Mouse (Mus musculus): ENCODE data around the gene Tmem221.

Tmem221 gene

GRCm38 (mm10) chr8:71577856-71578387 is 19.3 kb upstream of the Tmem221 start:
- no peak for DNase-seq (ENCODE audit: low spot score)

DNA sequence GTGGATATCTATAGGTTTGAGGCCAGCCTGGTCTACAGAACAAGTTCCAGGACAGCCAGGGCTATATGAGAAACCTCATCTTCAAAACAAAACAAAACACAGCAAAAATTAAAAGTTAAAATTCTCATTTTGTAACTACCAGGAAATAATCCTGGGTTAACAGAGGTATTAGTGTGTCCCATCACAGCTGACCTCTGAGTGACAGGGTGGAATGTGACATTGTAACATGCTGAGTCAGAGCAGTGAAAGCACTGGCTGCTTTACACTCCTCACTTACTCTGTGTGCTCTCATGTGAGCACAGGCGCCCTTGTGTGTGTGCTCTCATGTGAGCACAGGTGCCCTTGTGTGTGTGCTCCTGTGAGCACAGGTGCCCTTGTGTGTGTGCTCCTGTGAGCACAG is 16.3 kb upstream of the Tmem221 start:
- no peak for DNase-seq (ENCODE audit: low spot score)

GRCm38 (mm10) chr8:71574426-71574825 is 15.8 kb upstream of the Tmem221 start:
- DNase-seq (ENCODE audit: low spot score), result no peak

GRCm38 (mm10) chr8:71572847-71573633 is 14.4 kb upstream of the Tmem221 start:
- DNase-seq (ENCODE audit: low spot score), result no peak

DNA sequence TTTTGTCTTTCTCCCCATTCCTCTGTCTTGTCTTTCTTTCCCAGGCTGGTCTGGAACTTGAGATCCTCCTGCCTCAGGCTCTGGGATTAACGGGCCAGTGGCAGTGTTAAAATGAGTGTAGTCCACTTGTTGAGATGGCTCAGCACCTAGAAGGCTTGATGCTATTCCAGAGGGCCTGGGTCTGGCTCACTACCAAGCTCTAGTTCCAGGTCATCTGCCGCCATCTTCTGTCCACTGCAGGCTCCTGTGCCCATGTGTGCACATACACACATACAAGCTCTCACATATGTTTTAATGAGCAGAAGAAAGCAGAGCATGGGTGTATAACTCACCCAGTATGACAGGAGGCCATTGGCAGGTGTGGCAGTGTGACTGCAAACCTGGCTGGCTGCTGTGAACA is 13.4 kb upstream of the Tmem221 start:
- DNase-seq (ENCODE audit: low spot score), result no peak

DNA sequence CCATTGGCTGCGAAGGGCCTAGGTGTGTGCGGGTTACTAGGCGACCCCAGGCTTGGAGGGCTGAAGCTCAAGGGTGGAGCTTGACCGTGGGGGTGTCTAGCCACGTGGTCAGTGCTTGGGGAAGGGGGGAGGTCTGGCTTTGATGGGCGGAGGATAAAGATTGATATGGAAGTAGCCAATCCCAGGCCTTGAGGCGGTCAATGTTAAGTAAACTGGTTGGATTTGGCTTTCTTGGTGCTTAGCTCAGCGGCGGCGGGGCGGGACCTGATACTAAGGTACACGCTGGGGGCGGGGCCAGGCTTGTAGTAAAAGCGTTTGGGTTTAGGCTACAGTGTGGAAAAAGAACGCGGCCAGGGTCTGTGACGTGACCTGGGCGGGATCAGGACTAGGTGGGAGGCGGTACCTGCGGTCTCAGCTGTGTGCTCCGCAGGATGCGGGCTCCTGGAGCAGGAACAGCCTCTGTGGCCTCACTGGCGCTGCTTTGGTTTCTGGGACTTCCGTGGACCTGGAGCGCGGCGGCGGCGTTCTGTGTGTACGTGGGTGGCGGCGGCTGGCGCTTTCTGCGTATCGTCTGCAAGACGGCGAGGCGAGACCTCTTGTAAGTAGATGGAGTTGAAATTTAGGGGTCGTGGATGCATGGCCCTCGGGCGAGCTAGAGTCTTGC is 11.8 kb upstream of the Tmem221 start:
- peak; percentile 96 for DNase-seq (ENCODE audit: low spot score)

GRCm38 (mm10) chr8:71569366-71570290 is 11.0 kb upstream of the Tmem221 start:
- peak; percentile 95 for DNase-seq (ENCODE audit: low spot score)

DNA sequence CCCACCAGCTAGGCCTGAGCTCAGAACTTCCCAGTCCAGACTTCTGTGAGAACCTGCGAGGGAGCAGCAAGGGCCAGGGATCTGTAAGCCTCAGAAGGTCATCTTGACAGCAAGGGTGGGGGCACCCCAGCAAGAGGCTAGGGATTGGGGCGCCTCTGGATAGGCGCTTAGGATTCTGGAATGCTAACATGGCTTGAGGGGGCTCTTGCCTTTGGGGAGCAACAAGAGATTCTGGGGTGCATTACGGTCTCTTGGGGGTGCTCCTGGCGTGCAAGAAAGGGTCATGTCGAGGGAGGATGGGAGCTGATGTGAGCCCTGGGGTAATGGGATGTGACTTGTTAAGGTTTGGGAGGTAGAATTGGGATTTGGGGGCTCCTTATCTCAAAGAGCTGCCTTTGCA is 10.3 kb upstream of the Tmem221 start:
- no peak for DNase-seq (ENCODE audit: low spot score)

DNA sequence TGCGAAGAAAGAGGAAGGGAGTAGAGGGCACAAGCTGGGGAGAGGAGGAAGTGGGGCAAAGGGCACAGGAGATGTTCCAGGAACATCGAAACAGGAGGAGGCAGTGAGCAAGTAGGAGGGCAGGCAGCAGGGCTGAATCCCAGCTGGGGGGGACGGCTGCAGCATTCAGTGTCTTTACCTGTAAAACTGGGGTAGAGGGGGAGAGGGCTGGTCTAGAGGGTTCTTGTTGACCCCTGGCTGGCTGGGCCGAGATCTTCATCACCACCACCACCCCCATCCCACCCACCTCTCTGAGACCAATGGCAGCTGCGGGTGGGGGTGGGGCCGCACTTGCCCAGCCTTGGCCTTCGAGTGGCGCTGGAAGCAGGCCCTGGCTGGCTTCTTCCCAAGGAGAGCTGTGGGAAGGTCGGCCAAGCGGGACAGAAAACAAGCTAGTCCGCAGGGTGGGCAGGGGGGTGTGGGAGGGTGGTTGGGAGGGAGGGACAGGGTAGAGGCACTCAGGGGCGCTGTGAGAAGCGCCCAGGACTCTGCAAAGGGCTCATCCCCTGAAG is 9.8 kb upstream of the Tmem221 start, which contains the start of gene Slc27a1:
TSS of gene Slc27a1 (plus strand) at position 496 of the 551 bp plus-strand sequence.
- DNase-seq (ENCODE audit: low spot score), result peak; percentile 67

GRCm38 (mm10) chr8:71567587-71567986 is 8.9 kb upstream of the Tmem221 start:
- no peak for DNase-seq (ENCODE audit: low spot score)

- no peak for DNase-seq (ENCODE audit: low spot score)
Observed at GRCm38 (mm10) chr8:71566501-71566900, 7.8 kb upstream of the Tmem221 start, which contains the start of gene Nxnl1. Gene Nxnl1, minus strand, starts transcription at chr8:71566601.

DNA sequence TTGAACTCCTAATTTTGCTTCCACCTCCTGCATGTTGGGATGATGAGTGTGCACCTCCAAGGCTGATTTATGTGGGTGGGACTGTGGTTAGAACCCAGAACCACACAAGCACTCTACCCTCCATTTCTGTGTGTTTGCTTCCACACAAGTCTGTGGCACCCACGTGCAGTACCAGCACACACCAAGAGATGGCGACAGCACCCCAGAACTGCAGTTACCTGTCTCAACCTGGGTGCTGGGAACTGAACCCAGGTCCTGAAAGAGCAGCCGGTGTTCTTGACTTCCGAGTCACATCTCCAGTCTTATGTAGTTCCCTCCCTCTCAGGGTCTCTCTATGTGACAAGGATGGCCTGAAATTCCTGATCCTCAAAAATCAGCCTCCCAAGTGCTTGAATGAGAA is 5.3 kb upstream of the Tmem221 start:
- DNase-seq (ENCODE audit: low spot score), result no peak

DNA sequence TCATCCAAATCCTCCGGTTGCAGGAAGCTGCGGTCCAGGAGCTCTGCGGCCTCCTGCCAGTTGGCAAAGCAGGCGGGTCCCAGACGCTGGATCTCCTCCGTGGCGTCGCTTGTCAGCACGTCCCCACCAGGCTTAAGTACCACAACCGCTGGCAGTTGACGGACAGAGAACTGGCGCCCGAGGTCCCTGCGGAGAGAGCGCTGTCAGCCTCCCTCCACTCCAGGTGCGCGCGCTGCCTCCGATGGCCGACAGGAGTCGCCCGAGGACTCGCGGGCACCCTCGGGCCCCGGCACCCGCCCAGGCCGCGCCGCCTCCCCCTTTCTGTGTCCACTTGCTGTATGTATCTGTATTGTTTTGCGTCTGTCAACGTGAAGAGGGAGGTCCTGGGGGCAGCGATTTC is 4.1 kb upstream of the Tmem221 start:
- peak; percentile 81 for DNase-seq (ENCODE audit: low spot score)

DNA sequence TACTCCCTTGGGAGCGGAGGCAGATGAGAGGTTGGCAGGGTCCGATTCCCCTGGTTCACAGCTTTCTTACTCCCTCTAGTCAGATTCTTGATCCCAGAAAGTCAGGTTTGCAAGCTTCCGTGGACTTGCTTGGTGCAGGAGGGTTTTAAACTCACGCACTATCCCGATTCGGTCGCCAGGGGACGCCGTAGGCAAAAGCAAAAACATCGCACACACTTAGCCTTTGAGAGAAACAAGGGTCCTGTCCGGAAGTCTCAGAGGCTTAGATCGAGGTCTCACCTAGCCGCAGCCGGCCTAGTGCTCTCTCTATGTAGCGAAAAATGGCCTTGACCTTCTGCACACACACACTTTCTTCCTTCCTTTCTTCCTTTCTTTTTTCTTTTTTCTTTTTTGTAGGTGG is 2.7 kb upstream of the Tmem221 start:
- DNase-seq (ENCODE audit: low spot score), result peak; percentile 71

- DNase-seq (ENCODE audit: low spot score), result no peak
Observed at GRCm38 (mm10) chr8:71560765-71561164, 2.1 kb upstream of the Tmem221 start.

- no peak for DNase-seq (ENCODE audit: low spot score)
Observed at GRCm38 (mm10) chr8:71560071-71560470, 1.4 kb upstream of the Tmem221 start.

- peak; percentile 85 for DNase-seq (ENCODE audit: low spot score)
Observed at GRCm38 (mm10) chr8:71558958-71559690, 453 bp upstream of the Tmem221 start.

DNA sequence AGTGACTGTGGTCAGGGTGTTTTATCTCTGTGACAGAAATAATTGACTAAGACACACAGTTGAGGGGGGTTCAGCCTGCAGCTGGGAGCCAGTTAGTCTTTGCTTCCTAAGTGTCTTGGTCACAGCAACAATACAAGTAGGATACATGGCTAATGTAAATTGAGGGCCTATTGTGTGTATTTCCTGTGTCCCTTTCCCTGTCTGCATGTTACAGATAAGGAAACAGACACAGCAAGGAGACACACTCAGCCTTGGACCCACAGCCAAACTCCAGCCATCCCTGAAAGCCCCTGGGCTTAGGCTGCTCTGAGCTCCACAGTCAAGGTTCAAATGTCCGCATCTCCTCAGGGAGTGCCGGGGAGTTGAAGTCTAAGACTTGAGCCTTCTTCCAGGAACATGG is 4.0 kb downstream of the Tmem221 start:
- DNase-seq (ENCODE audit: low spot score), result no peak

- DNase-seq (ENCODE audit: low spot score), result no peak
Observed at GRCm38 (mm10) chr8:71554001-71554400, 4.7 kb downstream of the Tmem221 start.

DNA sequence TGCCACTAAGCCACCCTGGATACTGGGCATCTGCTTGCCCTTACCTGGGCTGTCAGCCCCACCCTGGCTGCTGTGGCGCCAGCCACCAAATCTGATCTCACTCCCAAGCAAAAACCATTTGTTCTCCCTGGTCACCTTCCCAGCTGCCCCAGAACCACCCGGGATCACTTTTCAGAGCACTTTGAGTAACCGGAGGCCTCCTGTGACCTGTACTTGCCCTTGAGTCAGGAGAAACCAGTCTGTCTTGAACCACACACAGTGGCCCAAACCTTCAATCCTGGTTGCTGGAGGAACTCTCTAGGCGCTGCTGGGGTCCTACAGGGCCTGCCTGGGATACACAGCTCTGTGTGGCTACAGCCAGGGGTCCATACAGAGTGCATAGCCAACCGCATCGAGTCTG is 5.9 kb downstream of the Tmem221 start:
- no peak for DNase-seq (ENCODE audit: low spot score)

- no peak for DNase-seq (ENCODE audit: low spot score)
Observed at GRCm38 (mm10) chr8:71550754-71551153, 7.9 kb downstream of the Tmem221 start.

All from lung, postnatal 25 days (tissue).